Mouse (Mus musculus): ENCODE results near the gene Tyro3.

The Tyro3 gene

DNA sequence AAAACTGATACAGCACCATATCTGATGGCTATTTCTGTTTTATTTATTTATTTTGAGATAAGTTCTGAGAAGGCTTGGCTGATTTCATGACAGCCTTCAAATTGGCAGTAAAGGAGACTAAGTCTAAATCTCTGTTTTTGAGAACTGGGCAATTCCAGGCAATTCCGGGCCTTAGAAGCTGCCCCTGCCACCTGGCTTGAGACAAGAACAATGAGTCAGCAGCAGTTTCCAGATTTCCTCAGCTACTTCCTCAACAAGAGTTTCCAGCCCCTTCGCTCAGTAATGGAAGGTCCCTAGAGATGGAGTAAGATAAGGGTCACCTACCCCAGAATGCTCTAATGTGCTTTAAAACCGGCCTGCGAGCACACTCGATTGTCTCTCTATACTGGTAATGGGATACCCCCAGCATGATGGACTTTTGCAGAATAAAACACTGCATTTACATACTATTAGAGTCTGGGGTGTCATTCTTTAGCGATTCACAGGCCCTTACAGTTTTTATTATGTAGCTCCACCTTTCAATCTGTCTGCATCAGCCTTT lies 57.8 kb downstream of the Tyro3 start:
- DNase-seq (ENCODE audit: low read depth in 1 of 2, low spot score in 2 of 2), result no peak

GRCm38 (mm10) chr2:119857341-119857740 lies 59.8 kb downstream of the Tyro3 start:
- DNase-seq (ENCODE audit: low read depth in 1 of 2, low spot score in 2 of 2), result no peak

GRCm38 (mm10) chr2:119864484-119864883 lies 67.0 kb downstream of the Tyro3 start:
- no peak for DNase-seq (ENCODE audit: low read depth in 1 of 2, low spot score in 2 of 2)
